Mouse (Mus musculus) ES-E14 (cell line): ENCODE data around the gene Hist1h2an.
"Not testable (repeated sequence)": the region's sequence is repeated elsewhere in the genome, so short reads cannot be mapped to it uniquely, and the experiment has no call there.

ENCODE experiments used
- HCFC1 ChIP-seq: IDR thresholded peaks from 2 replicates; pipeline ENCODE4 v1.6.1; 2012; ENCODE audit warnings: low read length, inconsistent platforms, borderline replicate concordance; ENCODE audit not compliant: insufficient read depth
- ZC3H11A ChIP-seq: IDR thresholded peaks from 2 replicates; pipeline ENCODE4 v1.6.1; 2012; ENCODE audit warnings: low read depth, mild to moderate bottlenecking, inconsistent platforms, low read length, borderline replicate concordance
- ZNF384 ChIP-seq: IDR thresholded peaks from 2 replicates; pipeline ENCODE4 v1.6.1; 2012; ENCODE audit warnings: low read depth, low read length, inconsistent platforms

DNA sequence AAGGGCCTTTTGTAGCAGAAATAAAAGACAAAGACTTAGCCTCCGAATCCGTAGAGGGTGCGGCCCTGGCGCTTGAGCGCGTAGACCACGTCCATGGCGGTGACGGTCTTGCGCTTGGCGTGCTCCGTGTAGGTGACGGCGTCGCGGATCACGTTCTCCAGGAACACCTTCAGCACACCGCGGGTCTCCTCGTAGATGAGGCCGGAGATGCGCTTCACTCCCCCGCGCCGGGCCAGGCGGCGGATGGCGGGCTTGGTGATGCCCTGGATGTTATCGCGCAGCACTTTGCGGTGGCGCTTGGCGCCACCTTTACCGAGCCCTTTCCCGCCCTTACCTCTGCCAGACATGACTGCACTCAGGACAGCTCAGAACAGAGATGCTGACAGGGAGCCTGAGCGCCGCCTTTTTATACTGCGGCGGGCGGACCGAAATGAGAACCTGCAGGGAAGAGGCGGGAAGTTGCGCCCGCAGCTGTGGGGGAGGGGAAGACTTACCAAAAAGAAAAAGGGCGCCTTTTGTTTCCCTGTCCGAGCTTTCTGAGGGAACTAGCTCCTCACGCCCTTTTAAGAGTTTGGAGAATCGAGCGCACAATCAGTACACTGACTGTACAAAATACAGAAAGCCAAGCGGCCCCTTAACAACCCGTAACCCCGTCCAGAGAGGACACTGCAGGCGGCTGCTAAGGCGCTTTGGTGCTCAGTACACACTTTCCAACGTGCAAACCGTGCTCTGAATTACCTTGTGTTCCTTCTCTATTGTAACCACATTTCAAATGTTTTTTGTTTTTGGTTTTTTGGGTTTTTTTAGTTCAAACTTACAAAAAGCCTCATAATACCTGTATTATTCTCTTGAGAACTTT lies 36.6 kb downstream of the Hist1h2an start, which contains the start of gene Hist1h4k:
- TF ChIP-seq ZC3H11A, ZNF384: not testable (repeated sequence)
- TF ChIP-seq HCFC1: peak; percentile 59; the same call in 1 of the 2 replicates
